Mouse (Mus musculus) intestine, embryonic 16.5 days (tissue): ENCODE data around the gene Rbpjl. TPM values are rescaled to one million over a fixed set of nuclear protein-coding genes. Genes with fewer than 3 reads are reported as not detected.

Experiments
- microRNA-seq: library from miRNA; unstranded; fragments of <30 nt; microRNA quantifications from one replicate; pipeline ENCODE4, GENCODE M21; 2016
- polyA plus RNA-seq: library from polyadenylated mRNA; unstranded; fragments of >200 nt; fragmentation: Nextera tagmentation; extraction: Ambion mirVana; gene quantifications from 2 replicates; pipeline ENCODE4 v1.2.1, GENCODE M21; 2015

Gene Rbpjl
- polyA plus RNA-seq, 1 experiment from 2014 or later = 25.1 TPM

Small RNA genes within 50 kb of the gene (microRNA-seq; reads per million reads assigned to microRNA genes)
- gene Mir7678 = not detected

Other genes starting within 250 kb of the Rbpjl start
- gene Kcns1, start 232.0 kb upstream of the Rbpjl start, polyA plus RNA-seq = 0.22 and 0.45 TPM in 2 replicates
- not detected in 2 replicates for gene Wfdc5, start 220.4 kb upstream of the Rbpjl start, polyA plus RNA-seq
- not detected in 2 replicates for gene Wfdc12, start 212.5 kb upstream of the Rbpjl start, polyA plus RNA-seq
- gene Wfdc15a, start 203.0 kb upstream of the Rbpjl start, polyA plus RNA-seq = not detected in 2 replicates
- 19.6 and 23.4 TPM in 2 replicates for gene Wfdc15b, start 181.5 kb upstream of the Rbpjl start, polyA plus RNA-seq
- gene Svs2, start 164.7 kb upstream of the Rbpjl start, polyA plus RNA-seq = not detected in 2 replicates
- not detected in 2 replicates for gene Svs3b, start 146.5 kb upstream of the Rbpjl start, polyA plus RNA-seq
- gene Svs4, start 124.7 kb upstream of the Rbpjl start, polyA plus RNA-seq = not detected in 2 replicates
- gene Svs3a, start 113.9 kb upstream of the Rbpjl start, polyA plus RNA-seq = not detected in 2 replicates
- not detected in 2 replicates for gene Svs6, start 86.4 kb upstream of the Rbpjl start, polyA plus RNA-seq
- gene Svs5, start 70.4 kb upstream of the Rbpjl start, polyA plus RNA-seq = not detected in 2 replicates
- gene Slpi, start 14.0 kb upstream of the Rbpjl start, polyA plus RNA-seq = 2.3 and 2.7 TPM in 2 replicates
- gene Matn4, start 2.0 kb downstream of the Rbpjl start, polyA plus RNA-seq = 8.3 and 9.0 TPM in 2 replicates
- 130 and 138 TPM in 2 replicates for gene Sdc4, start 40.7 kb downstream of the Rbpjl start, polyA plus RNA-seq
- 54.0 and 56.4 TPM in 2 replicates for gene Sys1, start 53.8 kb downstream of the Rbpjl start, polyA plus RNA-seq
- 9.8 and 11.9 TPM in 2 replicates for gene Gm20458, start 57.8 kb downstream of the Rbpjl start, polyA plus RNA-seq
- gene Trp53tg5, start 70.6 kb downstream of the Rbpjl start, polyA plus RNA-seq = not detected in 2 replicates
- 16.0 and 16.4 TPM in 2 replicates for gene Dbndd2, start 83.0 kb downstream of the Rbpjl start, polyA plus RNA-seq
- gene Pigt, start 94.4 kb downstream of the Rbpjl start, polyA plus RNA-seq = 59.1 and 61.4 TPM in 2 replicates
- gene Wfdc2, start 159.3 kb downstream of the Rbpjl start, polyA plus RNA-seq = 36.8 and 42.4 TPM in 2 replicates
- not detected in 2 replicates for gene Spint3, start 170.3 kb downstream of the Rbpjl start, polyA plus RNA-seq
- 0.59 and 1.4 TPM in 2 replicates for gene Wfdc6a, start 182.3 kb downstream of the Rbpjl start, polyA plus RNA-seq
- not detected in 2 replicates for gene Eppin, start 190.5 kb downstream of the Rbpjl start, polyA plus RNA-seq
- gene Wfdc6b, start 210.4 kb downstream of the Rbpjl start, polyA plus RNA-seq = not detected in 2 replicates
- not detected in 2 replicates for gene Wfdc8, start 210.5 kb downstream of the Rbpjl start, polyA plus RNA-seq
- not detected in 2 replicates for gene Wfdc16, start 235.7 kb downstream of the Rbpjl start, polyA plus RNA-seq